Mouse (Mus musculus) adrenal gland, postnatal 36 days (tissue): ENCODE data around the gene Tubg2. TPM values are rescaled to one million over a fixed set of nuclear protein-coding genes. Genes with fewer than 3 reads are reported as not detected.

Experiments used
- DNase-seq, 2 experiments: peaks; one replicate each; pipeline ENCODE4 v3.0.0; 2021; ENCODE audit warnings: mixed read lengths in 1 of 2
- total RNA-seq, 2 experiments: library from RNA; stranded (reverse); gene quantifications; 2 replicates each; pipeline ENCODE4 v1.2.3; 2021

The Tubg2 gene
- total RNA-seq, 2 experiments from 2014 or later, result 5.9 to 7.0 TPM

GRCm38 (mm10) chr11:101164677-101165580 lies 9.2 kb downstream of the Tubg2 start:
- no peak for DNase-seq

DNA sequence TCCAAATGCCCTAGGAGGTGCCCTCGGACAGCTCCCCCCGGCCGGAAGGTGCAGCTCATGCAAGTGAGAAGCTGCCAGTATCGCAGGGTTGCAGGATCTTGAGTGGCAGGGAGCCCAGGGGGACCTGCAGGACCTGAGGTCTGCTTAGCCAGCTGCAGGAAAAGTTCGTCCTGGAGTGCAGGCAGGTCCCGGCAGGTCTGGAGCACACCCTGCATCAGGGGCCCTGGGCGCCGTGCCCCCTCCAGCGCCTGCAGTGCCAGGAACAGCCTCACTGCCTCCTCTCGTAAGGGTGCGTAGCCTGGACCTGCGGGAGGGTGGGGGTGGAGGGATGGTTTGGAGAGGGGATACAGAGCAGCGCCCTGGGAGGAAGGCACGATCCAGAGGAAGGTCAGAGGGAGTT lies 10.7 kb downstream of the Tubg2 start:
- no peak for DNase-seq

- no peak for DNase-seq
These were observed 11.7 kb downstream of the Tubg2 start for GRCm38 (mm10) chr11:101167211-101167962.

- no peak for DNase-seq
These were observed 12.2 kb downstream of the Tubg2 start for GRCm38 (mm10) chr11:101167963-101168300.

GRCm38 (mm10) chr11:101168301-101168980 lies 12.7 kb downstream of the Tubg2 start:
- DNase-seq, result peak; percentile 67 to 79

DNA sequence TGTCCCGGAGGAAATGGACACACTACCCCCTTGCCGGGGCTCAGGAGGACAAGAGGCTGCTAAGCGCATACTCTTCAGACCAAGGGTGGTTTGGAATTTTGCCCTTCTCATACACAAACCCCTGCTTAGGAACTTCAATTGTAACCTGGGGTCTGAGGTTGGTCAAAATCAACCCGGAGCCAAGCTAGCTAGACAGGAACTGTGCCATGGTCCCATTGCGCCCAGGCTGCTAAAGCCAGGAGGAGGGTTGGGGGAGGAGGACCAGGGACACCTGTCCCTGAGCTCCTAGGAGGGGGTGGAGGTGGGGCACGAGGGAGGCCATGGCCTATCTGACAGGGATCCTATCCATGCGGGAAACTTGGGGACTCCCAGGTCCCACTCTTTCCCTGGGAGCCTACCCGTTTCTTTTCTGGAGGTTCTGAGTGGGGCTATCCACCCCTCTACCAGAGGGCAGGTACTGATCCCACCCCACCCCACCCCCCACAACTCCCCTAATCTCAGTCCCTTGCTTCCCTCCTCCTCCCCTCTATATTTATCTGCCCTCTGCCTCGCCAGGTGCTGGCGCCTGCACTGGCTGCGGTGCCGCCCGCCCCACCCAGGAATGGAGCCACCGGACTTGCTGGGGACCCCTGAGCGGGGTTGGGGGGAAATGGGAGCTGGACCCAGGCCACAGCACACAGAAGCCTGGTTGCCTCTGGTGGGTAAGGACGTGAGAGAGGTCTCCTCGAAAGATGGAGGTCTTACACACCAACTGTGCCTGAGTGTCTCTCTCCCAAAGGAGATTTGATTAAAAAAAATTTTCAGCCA lies 13.8 kb downstream of the Tubg2 start:
- DNase-seq, result no peak

GRCm38 (mm10) chr11:101170354-101170810 lies 14.7 kb downstream of the Tubg2 start, which contains the start of gene Cntnap1:
Gene Cntnap1, plus strand, starts transcription at chr11:101170523.
- peak; percentile 79 to 82 for DNase-seq

DNA sequence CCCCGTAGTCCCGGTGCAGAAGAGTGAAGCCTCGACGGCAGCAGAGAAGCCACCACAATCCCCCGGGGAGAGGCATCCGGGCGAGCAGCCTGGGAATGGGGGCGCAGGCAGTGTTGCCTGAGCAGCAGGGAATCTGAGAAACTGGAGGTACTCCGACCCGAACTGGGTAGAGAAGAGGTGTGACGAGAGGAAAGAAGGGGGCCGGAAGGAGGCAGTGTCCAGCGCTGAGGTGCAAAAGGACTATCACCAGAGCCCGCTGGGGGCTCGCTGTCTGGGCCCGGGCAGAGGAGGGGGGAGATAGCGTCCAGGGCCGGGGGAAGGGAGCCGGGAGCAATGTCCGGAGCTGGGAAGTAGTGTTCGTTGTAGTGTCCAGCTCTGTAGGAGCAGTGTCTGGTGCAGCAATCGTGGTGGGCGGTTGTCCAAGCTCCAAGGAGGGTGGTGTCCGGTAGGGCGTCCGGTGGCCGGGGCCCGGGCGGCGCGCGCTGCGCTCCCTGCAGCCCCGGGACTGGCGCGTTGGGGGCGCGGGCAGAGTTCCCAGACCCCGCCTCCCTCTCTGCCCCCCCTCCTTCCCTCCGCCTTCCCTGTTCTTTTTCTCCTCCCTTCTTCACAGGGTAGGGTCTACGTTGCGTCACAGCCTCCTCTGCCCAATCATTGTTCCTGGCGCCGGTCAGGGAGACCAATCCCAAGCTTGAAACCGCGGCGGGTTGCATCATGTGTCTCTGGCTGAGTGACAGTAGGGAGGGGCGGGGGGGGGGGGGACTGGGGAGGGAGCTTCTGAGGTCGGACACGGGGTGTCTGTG lies 15.3 kb downstream of the Tubg2 start, which contains the start of gene Plekhh3:
Plekhh3 (minus strand) TSS at position 541 of the 800 bp plus-strand sequence.
- peak; percentile 95 for DNase-seq

GRCm38 (mm10) chr11:101171721-101172433 lies 16.2 kb downstream of the Tubg2 start:
- peak; percentile 86 for DNase-seq

- no peak for DNase-seq
These were observed 16.7 kb downstream of the Tubg2 start for GRCm38 (mm10) chr11:101172434-101172815.

GRCm38 (mm10) chr11:101173112-101173511 lies 17.4 kb downstream of the Tubg2 start:
- DNase-seq, result peak in 1 of 2 experiments; percentile 55

DNA sequence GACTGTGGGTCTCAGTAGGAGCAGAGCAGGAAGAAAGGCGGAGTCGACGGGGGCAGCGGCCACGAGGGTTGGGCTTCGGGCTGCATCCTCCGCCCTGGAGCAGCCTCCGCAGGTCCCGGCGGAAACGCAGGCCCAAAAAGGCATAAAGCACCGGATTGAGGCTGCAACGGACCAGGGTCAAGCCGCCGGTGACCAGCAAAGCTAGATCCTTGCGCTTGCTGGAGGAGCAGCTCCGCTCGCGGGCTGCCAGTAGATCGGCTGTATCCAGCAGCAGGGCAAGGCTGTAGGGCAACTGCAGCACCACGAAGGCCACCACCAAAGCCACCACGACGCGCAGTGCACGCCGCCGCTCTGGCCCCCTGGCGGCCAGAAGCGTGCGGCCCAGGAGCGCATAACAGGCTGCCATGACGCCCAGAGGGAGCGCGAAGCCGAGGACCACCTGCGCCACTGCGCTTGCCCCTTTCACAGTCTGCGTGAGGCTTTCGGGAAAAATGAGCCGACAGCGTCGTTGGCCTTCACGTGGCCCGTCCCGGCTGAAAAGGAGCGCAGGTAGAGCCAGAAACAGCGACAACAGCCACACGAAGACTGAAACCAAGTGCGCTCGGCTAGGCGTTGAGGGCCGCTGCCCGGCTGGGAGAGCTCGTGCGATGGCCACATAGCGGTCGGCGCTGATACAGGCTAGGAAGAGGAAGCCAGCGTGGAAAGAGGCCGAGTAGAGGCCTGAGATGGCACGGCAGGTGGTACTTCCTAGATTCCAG lies 18.1 kb downstream of the Tubg2 start:
- peak; percentile 87 to 89 for DNase-seq

DNA sequence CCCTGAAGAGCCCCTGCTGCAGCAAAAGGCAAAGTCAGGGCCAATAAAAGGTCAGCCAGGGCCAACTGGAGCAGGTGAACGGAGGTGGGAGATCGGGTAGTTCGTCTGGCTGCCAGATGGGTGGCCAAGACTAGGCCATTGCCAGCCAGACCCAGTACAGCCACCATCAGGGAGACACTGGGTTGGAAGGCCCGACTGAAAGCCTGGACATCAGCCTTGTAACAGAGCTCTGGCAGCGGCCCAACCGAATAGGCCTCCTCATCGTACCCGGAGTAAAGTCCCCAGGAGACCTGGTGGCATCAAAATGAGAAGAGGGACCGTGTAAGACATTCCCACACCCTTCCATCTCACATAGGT lies 18.7 kb downstream of the Tubg2 start:
- peak in 1 of 2 experiments; percentile 46 for DNase-seq

DNA sequence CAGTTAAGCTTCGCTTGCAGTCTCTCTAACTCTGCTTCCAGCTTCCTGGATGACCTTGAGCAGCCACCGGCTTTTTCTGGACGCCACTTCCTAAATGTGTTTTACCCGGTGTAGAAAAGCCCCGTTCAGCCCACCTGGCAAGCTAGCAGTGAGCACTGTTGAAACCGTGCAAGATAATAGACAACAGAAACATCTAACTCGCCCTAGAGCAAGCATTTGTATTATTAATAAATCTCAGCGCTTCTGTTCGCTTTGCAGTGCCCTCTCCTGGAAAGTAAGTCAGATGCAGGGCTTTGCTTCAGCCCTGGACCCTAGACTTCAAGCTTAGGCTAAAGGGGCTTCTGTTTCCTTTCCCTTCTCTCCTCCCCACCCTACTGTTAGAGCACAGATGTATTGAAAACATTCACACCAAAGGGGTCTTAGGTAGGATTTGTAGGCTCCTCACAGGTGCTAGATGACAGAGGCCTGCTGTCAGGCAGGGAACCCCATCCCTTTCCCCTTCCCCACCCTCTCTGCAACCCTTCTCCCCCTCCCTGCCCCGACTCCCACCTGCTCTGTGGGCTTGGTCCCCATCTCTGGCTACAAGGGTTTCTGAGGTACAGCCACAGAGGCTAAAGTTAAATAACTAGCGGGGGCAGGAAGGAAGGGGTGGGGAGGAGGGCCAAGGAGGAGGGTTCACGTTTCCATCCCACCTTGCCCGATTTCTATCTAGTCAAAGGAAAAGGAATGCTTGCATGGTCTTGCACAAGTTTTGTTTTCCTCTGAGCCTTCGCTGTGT lies 19.3 kb downstream of the Tubg2 start, which contains the start of gene Ccr10:
Ccr10 (minus strand) TSS at position 593 of the 778 bp plus-strand sequence.
- DNase-seq, result no peak

DNA sequence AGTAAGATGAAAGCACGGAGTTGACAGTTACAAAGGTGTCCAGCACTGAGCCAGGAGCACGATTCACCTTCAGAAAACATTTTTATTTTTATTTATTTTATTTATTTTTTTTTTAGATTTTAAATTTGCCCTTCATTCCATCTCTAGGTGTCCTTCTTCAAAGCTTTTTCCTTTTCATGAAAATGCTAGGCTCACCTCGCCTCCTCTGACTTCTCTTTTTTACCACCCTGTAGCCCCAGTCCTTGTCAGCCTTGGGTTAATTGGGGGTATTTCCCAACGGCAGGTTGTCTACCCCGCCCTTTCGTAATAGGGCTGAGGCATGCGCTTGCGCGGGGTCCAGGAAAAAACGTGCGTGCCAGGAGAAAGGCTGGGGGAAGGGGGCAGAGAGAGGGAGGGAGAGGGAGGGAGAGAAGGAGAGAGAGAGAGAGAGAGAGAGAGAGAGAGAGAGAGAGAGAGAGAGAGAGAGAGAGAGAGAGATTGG lies 20.0 kb downstream of the Tubg2 start:
- DNase-seq, result no peak

- DNase-seq, result peak; percentile 62 to 72
These were observed 20.5 kb downstream of the Tubg2 start for GRCm38 (mm10) chr11:101176117-101176691.

GRCm38 (mm10) chr11:101176933-101177773 lies 21.4 kb downstream of the Tubg2 start:
- peak; percentile 59 to 74 for DNase-seq
